In genomic region chr7:70290277-70290676, GRCm38 (mm10) we compare ENCODE assay signal across 25 mouse cellular contexts.
"Had no signal": no experiment of that assay in that cellular context is flagged by ENCODE, and none has a peak within 500 bp of the region (broad histone marks: within the 10 kb centered on the region; RNA-seq: fewer than 3 reads in every experiment).

No protein-coding gene starts in this region.

- H3K4me3 ChIP-seq: forebrain, embryonic 15.5 days; heart, embryonic 13.5 days; heart, embryonic 15.5 days; hindbrain, embryonic 13.5 days; hindbrain, embryonic 15.5 days; kidney, embryonic 15.5 days; limb, embryonic 13.5 days; limb, embryonic 15.5 days; liver, embryonic 12.5 days had no signal

- H3K27ac ChIP-seq: forebrain, embryonic 15.5 days; heart, embryonic 13.5 days; heart, embryonic 15.5 days; hindbrain, embryonic 13.5 days; hindbrain, embryonic 15.5 days; kidney, embryonic 15.5 days; kidney, postnatal 0 days; limb, embryonic 13.5 days; limb, embryonic 15.5 days; liver, embryonic 12.5 days had no signal

- H3K36me3 ChIP-seq: forebrain, embryonic 15.5 days; heart, embryonic 13.5 days; heart, embryonic 15.5 days; hindbrain, embryonic 13.5 days; hindbrain, embryonic 15.5 days; kidney, embryonic 15.5 days; limb, embryonic 13.5 days; limb, embryonic 15.5 days; liver, embryonic 12.5 days had no signal

- H3K9me3 ChIP-seq: forebrain, embryonic 15.5 days; heart, embryonic 13.5 days; heart, embryonic 15.5 days; hindbrain, embryonic 13.5 days; hindbrain, embryonic 15.5 days; limb, embryonic 13.5 days; limb, embryonic 15.5 days; liver, embryonic 12.5 days had no signal

- DNase-seq: forebrain, postnatal 0 days; gastrocnemius, postnatal 14 days; gastrocnemius, postnatal 36 days; heart, adult 18-20 months; heart, postnatal 14 days; heart, postnatal 36 days; kidney, adult 11 months; kidney, adult 2 months; kidney, adult 9 months; kidney, postnatal 14 days; kidney, postnatal 36 days; layer of hippocampus, adult 9-11 months; layer of hippocampus, postnatal 36 days had no signal

- H3K4me2 ChIP-seq: forebrain, embryonic 15.5 days; heart, embryonic 11.5 days; heart, embryonic 13.5 days; heart, embryonic 15.5 days; hindbrain, embryonic 13.5 days; hindbrain, embryonic 15.5 days; kidney, embryonic 15.5 days; limb, embryonic 13.5 days; limb, embryonic 15.5 days; liver, embryonic 12.5 days had no signal

- H3K9ac ChIP-seq: forebrain, embryonic 15.5 days; forebrain, postnatal 0 days; heart, embryonic 13.5 days; heart, embryonic 15.5 days; hindbrain, embryonic 13.5 days; hindbrain, embryonic 15.5 days; kidney, embryonic 15.5 days; limb, embryonic 13.5 days; limb, embryonic 15.5 days; liver, embryonic 12.5 days had no signal

- H3K4me1 ChIP-seq: liver, embryonic 12.5 days had no signal

- ATAC-seq: forebrain, embryonic 15.5 days; forebrain, postnatal 0 days; intestine, embryonic 16.5 days; liver, embryonic 12.5 days had no signal
